ENCODE assay signal across 8 mouse cellular contexts in genomic region chr11:5862394-5863105, GRCm38 (mm10). TPM values are rescaled to one million over a fixed set of nuclear protein-coding genes. Genes with fewer than 3 reads are reported as not detected.
A peak's percentile ranks its signal among the peaks of the same experiment; 100 is the strongest.
DNase-seq lines count a peak whose midpoint lies in the region; ATAC-seq and TF ChIP-seq lines count a peak whose summit lies in the region.

No protein-coding gene starts in this region.

- DNase-seq in 3T3-L1 (ENCODE audit: low read depth, low spot score) = peak; percentile 96
- peak; percentile 94 for DNase-seq in NIH3T3 (ENCODE audit: low read depth)
- no peak for DNase-seq in forebrain, embryonic 14.5 days (ENCODE audit: low spot score)
- peak; percentile 81 for DNase-seq in kidney, postnatal 0 days (ENCODE audit: low spot score)
- no peak for DNase-seq in midbrain, embryonic 14.5 days
- no peak for DNase-seq in cerebellum, adult 2 months
- DNase-seq in layer of hippocampus, adult 11-12 months (ENCODE audit: low spot score) = no peak
- DNase-seq in left cerebral cortex, adult 18-20 months (ENCODE audit: low spot score in 2 of 2) = no peak

- ATAC-seq in forebrain, embryonic 14.5 days = no peak
- ATAC-seq in kidney, postnatal 0 days (replicated peaks; ENCODE audit: low FRiP score, low read depth) = peak; percentile 41
- no peak for ATAC-seq in midbrain, embryonic 14.5 days (ENCODE audit: low FRiP score, low TSS enrichment)

- no peak overlapping the region for H3K9ac ChIP-seq in forebrain, embryonic 14.5 days (ENCODE audit: low read length)
- peak overlapping the region; percentile 57 for H3K9ac ChIP-seq in kidney, postnatal 0 days (ENCODE audit: low read depth, low read length)
- no peak overlapping the region; the same call in 1 of the 2 replicates for H3K9ac ChIP-seq in midbrain, embryonic 14.5 days (replicated peaks; ENCODE audit: low read length)

- H3K4me2 ChIP-seq in forebrain, embryonic 14.5 days (ENCODE audit: low read length) = peak overlapping the region; percentile 52
- H3K4me2 ChIP-seq in kidney, postnatal 0 days (ENCODE audit: low read length) = peak overlapping the region; percentile 72
- H3K4me2 ChIP-seq in midbrain, embryonic 14.5 days (ENCODE audit: low read length) = no peak overlapping the region; the same call in 1 of the 2 replicates

- TF ChIP-seq CTCF in kidney, postnatal 0 days (IDR thresholded peaks at IDR 0.05; ENCODE audit: low read depth) = no peak
- no peak for TF ChIP-seq CTCF in cerebellum, adult 2 months (IDR thresholded peaks at IDR 0.05; ENCODE audit: borderline replicate concordance, insufficient read depth, low read depth, low read length)

- WGBS in forebrain, embryonic 14.5 days = 34% methylated on average over 15 of the region's 15 CpGs
- 12% methylated on average over 15 of the region's 15 CpGs for WGBS in kidney, postnatal 0 days
- WGBS in midbrain, embryonic 14.5 days = 29% methylated on average over 15 of the region's 15 CpGs
- WGBS in cerebellum, adult 2 months = 36% methylated on average over 15 of the region's 15 CpGs

- no peaks in the 10 kb centered on the region for H3K9me3 ChIP-seq in forebrain, embryonic 14.5 days (replicated peaks; ENCODE audit: control insufficient read depth, low read length)
- H3K9me3 ChIP-seq in kidney, postnatal 0 days (replicated peaks; ENCODE audit: low read length) = no peaks in the 10 kb centered on the region
- no peaks in the 10 kb centered on the region for H3K9me3 ChIP-seq in midbrain, embryonic 14.5 days (ENCODE audit: control insufficient read depth, low read length)

- H3K4me1 ChIP-seq in forebrain, embryonic 14.5 days (ENCODE audit: control insufficient read depth, insufficient read depth, low read length) = peaks cover 4% of the 10 kb centered on the region; the same call in 1 of the 2 replicates
- peaks cover 28% of the 10 kb centered on the region; the same call in 1 of the 2 replicates for H3K4me1 ChIP-seq in kidney, postnatal 0 days (replicated peaks; ENCODE audit: insufficient read depth, low read length)
- peaks cover 4% of the 10 kb centered on the region; the same call in 1 of the 2 replicates for H3K4me1 ChIP-seq in midbrain, embryonic 14.5 days (ENCODE audit: control insufficient read depth, insufficient read depth, low read length)
- no peaks in the 10 kb centered on the region for H3K4me1 ChIP-seq in cerebellum, adult 2 months (ENCODE audit: control insufficient read depth, insufficient read depth, low read length)

- peak overlapping the region; percentile 27; the same call in 1 of the 2 replicates for H3K4me3 ChIP-seq in forebrain, embryonic 14.5 days (ENCODE audit: low read depth, low read length)
- H3K4me3 ChIP-seq in kidney, postnatal 0 days (replicated peaks; ENCODE audit: low read depth, low read length) = peak overlapping the region; percentile 44
- H3K4me3 ChIP-seq in midbrain, embryonic 14.5 days (replicated peaks; ENCODE audit: low read depth, low read length) = peak overlapping the region; percentile 29; the same call in 1 of the 2 replicates
- no peak overlapping the region for H3K4me3 ChIP-seq in cerebellum, adult 2 months (replicated peaks; ENCODE audit: insufficient read depth, low read depth, low read length)

- H3K36me3 ChIP-seq in forebrain, embryonic 14.5 days (ENCODE audit: control insufficient read depth, insufficient read depth, low read length) = no peaks in the 10 kb centered on the region
- H3K36me3 ChIP-seq in kidney, postnatal 0 days (ENCODE audit: insufficient read depth, low read length) = no peaks in the 10 kb centered on the region
- H3K36me3 ChIP-seq in midbrain, embryonic 14.5 days (ENCODE audit: control insufficient read depth, insufficient read depth, low read length) = no peaks in the 10 kb centered on the region

- H3K27ac ChIP-seq in forebrain, embryonic 14.5 days (ENCODE audit: low read depth, low read length) = no peak overlapping the region
- H3K27ac ChIP-seq in kidney, postnatal 0 days = peak overlapping the region; percentile 61
- H3K27ac ChIP-seq in midbrain, embryonic 14.5 days (replicated peaks; ENCODE audit: low read depth, low read length) = no peak overlapping the region
- no peak overlapping the region for H3K27ac ChIP-seq in cerebellum, adult 2 months (ENCODE audit: insufficient read depth, low read length)

- no peak for TF ChIP-seq POLR2A in cerebellum, adult 2 months (IDR thresholded peaks at IDR 0.05; ENCODE audit: borderline replicate concordance, insufficient read depth, low read length)

- H3K27me3 ChIP-seq in forebrain, embryonic 14.5 days (replicated peaks; ENCODE audit: control insufficient read depth, insufficient read depth, low read length) = peaks cover 26% of the 10 kb centered on the region
- no peaks in the 10 kb centered on the region for H3K27me3 ChIP-seq in kidney, postnatal 0 days (ENCODE audit: insufficient read depth, low read length)
- H3K27me3 ChIP-seq in midbrain, embryonic 14.5 days (ENCODE audit: control insufficient read depth, insufficient read depth, low read length) = peaks cover 23% of the 10 kb centered on the region; the same call in 1 of the 2 replicates
- H3K27me3 ChIP-seq in cerebellum, adult 2 months (ENCODE audit: control insufficient read depth, insufficient read depth, low read length) = no peaks in the 10 kb centered on the region

RNA-seq across cellular contexts. Expression of gene Aebp1, which starts 0.8 kb away (rescaled TPM):
- 6.8 and 13.0 TPM in 2 replicates for polyA plus RNA-seq in forebrain, embryonic 14.5 days (2014; fragmentation: Nextera tagmentation; extraction: Ambion mirVana)
- 33.9 and 38.6 TPM in 2 replicates for polyA plus RNA-seq in kidney, postnatal 0 days (2015; fragmentation: Nextera tagmentation; extraction: Ambion mirVana)
- 0.23 and 8.5 TPM in 2 replicates for polyA plus RNA-seq in midbrain, embryonic 14.5 days (2014; fragmentation: Nextera tagmentation; extraction: Ambion mirVana)
- 10.3 and 13.2 TPM in 2 replicates for polyA plus RNA-seq in cerebellum, adult 2 months (2012; rRNA removed)
- 10 to 100 TPM; 21.4 to 23.5 TPM for total RNA-seq in left cerebral cortex, adult 18-20 months (2021)

RNA-seq across cellular contexts. Expression of gene Pold2, which starts 15.5 kb away (rescaled TPM):
- polyA plus RNA-seq in forebrain, embryonic 14.5 days (2014; fragmentation: Nextera tagmentation; extraction: Ambion mirVana) = 65.0 and 73.0 TPM in 2 replicates
- polyA plus RNA-seq in kidney, postnatal 0 days (2015; fragmentation: Nextera tagmentation; extraction: Ambion mirVana) = 74.4 and 82.6 TPM in 2 replicates
- 42.5 and 46.6 TPM in 2 replicates for polyA plus RNA-seq in midbrain, embryonic 14.5 days (2014; fragmentation: Nextera tagmentation; extraction: Ambion mirVana)
- polyA plus RNA-seq in cerebellum, adult 2 months (2012; rRNA removed) = 47.4 and 55.0 TPM in 2 replicates
- total RNA-seq in left cerebral cortex, adult 18-20 months (2021) = 10 to 100 TPM; 27.1 to 29.0 TPM

RNA-seq across cellular contexts. Expression of gene Polm, which starts 24.7 kb away (rescaled TPM):
- 3.9 and 5.3 TPM in 2 replicates for polyA plus RNA-seq in forebrain, embryonic 14.5 days (2014; fragmentation: Nextera tagmentation; extraction: Ambion mirVana)
- 7.8 and 8.7 TPM in 2 replicates for polyA plus RNA-seq in kidney, postnatal 0 days (2015; fragmentation: Nextera tagmentation; extraction: Ambion mirVana)
- 4.9 and 5.2 TPM in 2 replicates for polyA plus RNA-seq in midbrain, embryonic 14.5 days (2014; fragmentation: Nextera tagmentation; extraction: Ambion mirVana)
- 15.0 and 19.3 TPM in 2 replicates for polyA plus RNA-seq in cerebellum, adult 2 months (2012; rRNA removed)
- 10 to 100 TPM in 1 of 2 experiments, 1 to 10 TPM in 1; 8.2 to 11.4 TPM for total RNA-seq in left cerebral cortex, adult 18-20 months (2021)

RNA-seq across cellular contexts. Expression of gene Myl7, which starts 36.0 kb away (rescaled TPM):
- not detected in 2 replicates for polyA plus RNA-seq in forebrain, embryonic 14.5 days (2014; fragmentation: Nextera tagmentation; extraction: Ambion mirVana)
- 1.6 and 1.9 TPM in 2 replicates for polyA plus RNA-seq in kidney, postnatal 0 days (2015; fragmentation: Nextera tagmentation; extraction: Ambion mirVana)
- not detected in 2 replicates for polyA plus RNA-seq in midbrain, embryonic 14.5 days (2014; fragmentation: Nextera tagmentation; extraction: Ambion mirVana)
- polyA plus RNA-seq in cerebellum, adult 2 months (2012; rRNA removed) = not detected in 2 replicates
- total RNA-seq in left cerebral cortex, adult 18-20 months (2021) = not detected

RNA-seq across cellular contexts. Expression of gene Pgam2, which starts 59.0 kb away (rescaled TPM):
- polyA plus RNA-seq in forebrain, embryonic 14.5 days (2014; fragmentation: Nextera tagmentation; extraction: Ambion mirVana) = 2.1 TPM in 2 replicates
- 111 and 121 TPM in 2 replicates for polyA plus RNA-seq in kidney, postnatal 0 days (2015; fragmentation: Nextera tagmentation; extraction: Ambion mirVana)
- polyA plus RNA-seq in midbrain, embryonic 14.5 days (2014; fragmentation: Nextera tagmentation; extraction: Ambion mirVana) = 2.1 and 2.3 TPM in 2 replicates
- 0.63 and 1.1 TPM in 2 replicates for polyA plus RNA-seq in cerebellum, adult 2 months (2012; rRNA removed)
- 1 to 10 TPM; 6.2 to 7.1 TPM for total RNA-seq in left cerebral cortex, adult 18-20 months (2021)

Comparison
In these comparisons a context has a peak if more than half of its experiments do, and no peak if none do; other contexts are left out.
1. DNase-seq: peak in 3T3-L1 (single experiment), NIH3T3 (single experiment) and kidney, postnatal 0 days (single experiment); none in forebrain, embryonic 14.5 days (single experiment), midbrain, embryonic 14.5 days (single experiment), cerebellum, adult 2 months (0 of 2), layer of hippocampus, adult 11-12 months (single experiment) and left cerebral cortex, adult 18-20 months (0 of 2).